Mouse (Mus musculus) midbrain, embryonic 16.5 days (tissue): ENCODE measurements around the gene Dda1. TPM values are rescaled to one million over a fixed set of nuclear protein-coding genes. Genes with fewer than 3 reads are reported as not detected.

Source experiments
- ATAC-seq: fragments of 200-750 bp; cut with Nextera tagmentation; 2 replicates; pipeline ENCODE4 v1.8.0; 2017; ENCODE audit warnings: moderate TSS enrichment
- H3K27ac ChIP-seq: fragments of 300-500 bp; sonication (generic); 2 replicates; pipeline ENCODE4 v1.5.1; 2014; ENCODE audit warnings: mild to moderate bottlenecking, low read length, mixed read lengths
- H3K27me3 ChIP-seq: fragments of 300-500 bp; sonication (generic); 2 replicates; pipeline ENCODE4 v1.6.1; 2014; ENCODE audit warnings: low read depth, low read length, mixed read lengths; ENCODE audit not compliant: control insufficient read depth, insufficient read depth
- H3K36me3 ChIP-seq: fragments of 300-500 bp; sonication (generic); 2 replicates; pipeline ENCODE4 v1.6.1; 2014; ENCODE audit warnings: mild to moderate bottlenecking, low read length, moderate library complexity, mixed read lengths; ENCODE audit not compliant: control insufficient read depth, insufficient read depth
- H3K4me1 ChIP-seq: fragments of 300-500 bp; sonication (generic); 2 replicates; pipeline ENCODE4 v1.6.1; 2014; ENCODE audit warnings: mild to moderate bottlenecking, low read length, mixed read lengths; ENCODE audit not compliant: control insufficient read depth, insufficient read depth
- H3K4me2 ChIP-seq: fragments of 300-500 bp; sonication (generic); 2 replicates; pipeline ENCODE4 v1.6.1; 2014; ENCODE audit warnings: mild to moderate bottlenecking, low read length, mixed read lengths
- H3K4me3 ChIP-seq: fragments of 300-500 bp; sonication (generic); 2 replicates; pipeline ENCODE4 v1.5.1; 2014; ENCODE audit warnings: low read depth, mild to moderate bottlenecking, low read length, moderate library complexity, mixed read lengths
- H3K9ac ChIP-seq: fragments of 300-500 bp; sonication (generic); 2 replicates; pipeline ENCODE4 v1.6.1; 2014; ENCODE audit warnings: low read depth, low read length, mixed read lengths
- H3K9me3 ChIP-seq: fragments of 300-500 bp; sonication (generic); replicated peaks from 2 replicates; pipeline ENCODE4 v1.6.1; 2014; ENCODE audit warnings: mild to moderate bottlenecking, low read length, mixed read lengths; ENCODE audit not compliant: control insufficient read depth, poor library complexity, severe bottlenecking
- WGBS: fragments of 180-500 bp; shearing (Covaris S2); extraction: QIAGEN DNeasy Blood & Tissue Kit; methylation state at CpG from one replicate; pipeline ENCODE4 v1.1.7; 2014; 5-methylcytosine and 5-hydroxymethylcytosine counted together
- polyA plus RNA-seq: library from polyadenylated mRNA; unstranded; fragments of >200 nt; fragmentation: Nextera tagmentation; extraction: Ambion mirVana; gene quantifications from 2 replicates; pipeline ENCODE4 v1.2.1, GENCODE M21; 2015

Gene Dda1
- polyA plus RNA-seq, 1 experiment from 2014 or later = 231 TPM

DNA sequence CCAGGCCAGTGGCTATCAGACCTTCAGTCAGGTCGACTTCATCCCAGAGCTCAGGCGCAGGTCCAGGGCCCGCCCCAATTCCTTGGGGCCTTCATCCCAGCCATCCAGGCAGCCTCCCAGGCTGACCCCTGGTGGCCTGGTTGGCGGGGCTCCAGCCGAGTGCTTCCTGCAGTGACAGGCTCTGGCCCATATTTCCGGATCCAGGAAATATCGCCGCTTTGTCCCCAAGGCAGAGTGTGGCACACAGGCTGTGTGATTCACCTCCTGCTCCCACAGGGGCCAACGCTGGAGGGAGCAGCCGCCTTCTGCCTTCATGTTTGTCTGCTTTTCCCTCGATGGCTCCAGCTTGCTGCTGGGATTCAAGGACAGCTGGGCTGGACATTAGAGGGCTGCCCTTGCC lies 27.5 kb downstream of the Dda1 start:
- Histone ChIP-seq H3K27me3 (no peaks in the 10 kb centered on the region), H3K9me3 (no peaks in the 10 kb centered on the region), H3K4me3 (no peak overlapping the region), H3K27ac (no peak overlapping the region), H3K4me1 (no peaks in the 10 kb centered on the region; the same call in 1 of the 2 replicates), H3K4me2 (no peak overlapping the region), H3K36me3 (peaks cover 12% of the 10 kb centered on the region), H3K9ac (no peak overlapping the region)
- ATAC-seq = no peak
- 53% methylated on average over 11 of the region's 11 CpGs for WGBS

GRCm38 (mm10) chr8:71497077-71497645 lies 28.2 kb downstream of the Dda1 start:
- Histone ChIP-seq H3K9me3 (no peaks in the 10 kb centered on the region), H3K4me3 (no peak overlapping the region), H3K36me3 (peaks cover 7% of the 10 kb centered on the region), H3K9ac (no peak overlapping the region), H3K4me2 (no peak overlapping the region), H3K27ac (no peak overlapping the region), H3K4me1 (no peaks in the 10 kb centered on the region; the same call in 1 of the 2 replicates), H3K27me3 (no peaks in the 10 kb centered on the region)
- WGBS = 96% methylated on average over 1 of the region's 1 CpGs
- no peak for ATAC-seq

DNA sequence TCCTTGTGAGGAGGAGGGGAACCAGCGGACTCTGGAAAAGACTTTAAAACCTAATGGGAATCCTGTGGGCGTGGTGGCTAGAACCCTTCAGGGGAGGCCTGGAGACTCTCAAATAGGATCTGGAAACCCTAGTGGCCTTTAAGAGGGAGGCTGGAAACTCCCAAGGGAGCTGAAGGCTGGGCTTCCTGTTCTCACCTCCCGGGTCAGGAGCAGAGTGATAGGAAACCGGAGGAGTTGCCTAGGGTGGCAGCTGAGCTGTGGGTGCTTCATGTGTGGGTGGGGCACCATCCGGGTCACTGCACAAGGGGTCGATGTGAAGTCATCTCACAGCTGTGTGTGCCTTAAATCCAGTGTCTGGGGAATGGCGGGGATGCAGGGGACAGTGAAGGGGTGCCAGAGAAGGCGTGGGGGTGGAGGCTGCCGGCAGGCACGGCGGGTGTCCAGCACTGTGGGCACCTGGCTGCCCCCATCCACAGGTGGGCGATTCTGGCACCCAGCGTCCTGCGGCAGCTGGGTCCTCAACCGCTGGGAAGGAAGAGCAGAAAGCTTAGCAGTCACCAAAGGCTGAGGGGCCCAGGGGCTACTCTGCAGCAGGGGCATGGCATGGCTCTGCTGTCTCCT lies 29.0 kb downstream of the Dda1 start:
- WGBS = 26% methylated on average over 15 of the region's 15 CpGs
- ATAC-seq = no peak
- H3K4me3 ChIP-seq = no peak overlapping the region

DNA sequence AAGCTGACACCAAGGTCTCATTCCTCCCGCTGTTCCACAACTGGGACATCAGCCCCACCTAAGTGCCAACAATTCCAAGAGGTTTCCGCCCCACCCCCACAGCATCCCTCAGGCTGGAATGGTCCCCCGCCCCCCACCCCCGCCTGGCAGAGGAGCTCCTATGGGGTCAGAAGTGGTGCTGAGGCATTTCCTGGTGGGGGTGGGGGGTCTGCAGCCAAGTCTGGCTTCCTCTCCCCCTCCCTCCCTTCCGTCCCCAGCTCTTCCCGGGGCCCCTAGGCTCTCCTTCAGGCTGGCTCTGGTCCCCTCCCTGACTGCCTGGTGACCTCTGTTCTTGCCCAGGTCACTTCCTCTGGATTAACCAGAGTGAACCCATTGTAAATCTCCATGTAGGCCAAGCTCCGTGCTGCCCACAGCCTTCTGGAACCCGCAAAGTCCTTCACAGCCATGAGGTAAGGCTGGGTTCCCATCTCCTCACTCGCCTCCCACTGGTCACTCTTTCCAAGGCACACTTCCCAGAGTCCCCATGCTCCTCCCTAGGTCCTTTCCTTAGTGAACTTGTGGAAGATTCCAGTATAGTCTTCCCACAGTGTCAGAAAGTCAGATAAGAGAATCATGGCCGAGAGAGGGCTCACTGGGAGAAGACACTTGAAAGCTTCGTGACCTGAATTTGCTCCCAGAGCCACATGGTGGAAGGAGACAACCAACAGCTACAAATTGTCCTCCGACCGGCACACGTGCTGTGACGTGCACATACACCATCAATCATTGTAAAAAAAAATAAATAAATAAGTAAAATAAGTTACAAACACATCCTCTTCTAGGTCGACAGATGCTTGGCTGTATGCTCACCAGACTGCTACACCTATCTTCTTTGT lies 30.1 kb downstream of the Dda1 start:
- Histone ChIP-seq H3K9me3 (no peaks in the 10 kb centered on the region), H3K27ac (no peak overlapping the region), H3K4me1 (no peaks in the 10 kb centered on the region; the same call in 1 of the 2 replicates), H3K9ac (no peak overlapping the region), H3K4me2 (no peak overlapping the region), H3K4me3 (no peak overlapping the region), H3K36me3 (no peaks in the 10 kb centered on the region), H3K27me3 (no peaks in the 10 kb centered on the region)
- ATAC-seq = no peak
- WGBS = 48% methylated on average over 16 of the region's 16 CpGs

More for the DNA sequence above, 29.0 kb downstream of the Dda1 start:
- Histone ChIP-seq H3K27me3 (no peaks in the 10 kb centered on the region), H3K9ac (no peak overlapping the region), H3K4me1 (no peaks in the 10 kb centered on the region; the same call in 1 of the 2 replicates), H3K36me3 (no peaks in the 10 kb centered on the region), H3K27ac (no peak overlapping the region), H3K9me3 (no peaks in the 10 kb centered on the region), H3K4me2 (no peak overlapping the region)

- Histone ChIP-seq H3K4me2 (no peak overlapping the region), H3K4me3 (no peak overlapping the region), H3K27me3 (peaks cover 38% of the 10 kb centered on the region), H3K4me1 (peaks cover 3% of the 10 kb centered on the region; the same call in 1 of the 2 replicates), H3K36me3 (no peaks in the 10 kb centered on the region), H3K27ac (no peak overlapping the region), H3K9me3 (no peaks in the 10 kb centered on the region), H3K9ac (no peak overlapping the region)
- no peak for ATAC-seq
- 94% methylated on average over 4 of the region's 4 CpGs for WGBS
Observed at GRCm38 (mm10) chr8:71504349-71504748, 35.4 kb downstream of the Dda1 start.

DNA sequence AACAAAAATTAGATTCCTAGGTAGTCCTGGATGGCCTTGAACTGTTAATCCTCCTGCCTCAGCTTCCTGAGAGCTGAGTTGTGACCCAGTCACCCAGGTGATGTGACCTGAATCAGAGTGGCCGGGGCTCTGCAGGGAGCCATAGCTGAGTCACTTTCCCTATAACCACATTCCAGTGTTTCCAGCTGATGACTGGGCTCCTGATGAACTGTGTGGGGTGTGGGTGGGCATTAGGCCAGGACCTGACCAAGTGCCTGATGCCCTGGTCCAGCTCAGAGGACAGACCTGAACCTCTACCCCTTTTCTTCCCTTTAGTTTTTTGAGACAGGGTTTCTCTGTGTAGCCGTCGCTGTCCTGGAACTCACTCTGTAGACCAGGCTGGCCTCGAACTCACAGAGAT lies 36.3 kb downstream of the Dda1 start:
- H3K4me1 ChIP-seq = peaks cover 3% of the 10 kb centered on the region; the same call in 1 of the 2 replicates
- H3K9ac ChIP-seq = no peak overlapping the region
- H3K36me3 ChIP-seq = no peaks in the 10 kb centered on the region
- ATAC-seq = no peak
- H3K27me3 ChIP-seq = peaks cover 44% of the 10 kb centered on the region
- H3K4me3 ChIP-seq = no peak overlapping the region
- no peak overlapping the region for H3K4me2 ChIP-seq
- no peak overlapping the region for H3K27ac ChIP-seq
- H3K9me3 ChIP-seq = no peaks in the 10 kb centered on the region
- 91% methylated on average over 4 of the region's 4 CpGs for WGBS

DNA sequence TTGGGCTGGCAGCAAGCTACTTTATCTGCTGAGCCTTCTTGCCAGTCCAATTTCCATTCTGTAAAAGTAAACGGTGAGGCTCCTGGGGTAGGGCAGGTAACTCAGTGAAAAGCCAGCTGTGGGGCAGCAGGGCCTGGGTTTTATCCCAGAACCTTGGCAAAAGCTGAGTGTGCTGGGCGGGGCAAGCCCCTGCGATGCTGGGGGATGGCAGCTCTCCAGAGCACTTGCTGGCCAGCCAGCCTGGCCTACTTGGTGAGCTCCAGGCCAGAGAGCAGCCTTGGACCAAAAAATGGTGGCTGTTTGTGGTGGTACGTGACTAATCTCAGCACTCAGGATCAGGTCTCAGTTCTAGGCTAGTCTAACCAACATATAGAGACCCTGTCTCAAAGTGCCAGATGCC lies 37.0 kb downstream of the Dda1 start:
- Histone ChIP-seq H3K9ac (no peak overlapping the region), H3K9me3 (no peaks in the 10 kb centered on the region), H3K27ac (no peak overlapping the region), H3K27me3 (peaks cover 47% of the 10 kb centered on the region), H3K36me3 (no peaks in the 10 kb centered on the region), H3K4me2 (no peak overlapping the region), H3K4me3 (no peak overlapping the region), H3K4me1 (peaks cover 3% of the 10 kb centered on the region; the same call in 1 of the 2 replicates)
- ATAC-seq = no peak
- WGBS = 80% methylated on average over 4 of the region's 4 CpGs

- H3K4me1 ChIP-seq = peaks cover 3% of the 10 kb centered on the region; the same call in 1 of the 2 replicates
- H3K27ac ChIP-seq = no peak overlapping the region
- H3K36me3 ChIP-seq = no peaks in the 10 kb centered on the region
- no peaks in the 10 kb centered on the region for H3K9me3 ChIP-seq
- H3K27me3 ChIP-seq = peaks cover 55% of the 10 kb centered on the region
- peak overlapping the region; percentile 66 for H3K9ac ChIP-seq
- peak overlapping the region; percentile 79 for H3K4me2 ChIP-seq
- WGBS = under 1% methylated on average over 61 of the region's 61 CpGs
- ATAC-seq = peak; percentile 79
- peak overlapping the region; percentile 45 for H3K4me3 ChIP-seq
Observed at GRCm38 (mm10) chr8:71507589-71508104, 38.6 kb downstream of the Dda1 start.
